Comparison of ENCODE assay signal across 8 mouse cellular contexts in the genomic region with DNA sequence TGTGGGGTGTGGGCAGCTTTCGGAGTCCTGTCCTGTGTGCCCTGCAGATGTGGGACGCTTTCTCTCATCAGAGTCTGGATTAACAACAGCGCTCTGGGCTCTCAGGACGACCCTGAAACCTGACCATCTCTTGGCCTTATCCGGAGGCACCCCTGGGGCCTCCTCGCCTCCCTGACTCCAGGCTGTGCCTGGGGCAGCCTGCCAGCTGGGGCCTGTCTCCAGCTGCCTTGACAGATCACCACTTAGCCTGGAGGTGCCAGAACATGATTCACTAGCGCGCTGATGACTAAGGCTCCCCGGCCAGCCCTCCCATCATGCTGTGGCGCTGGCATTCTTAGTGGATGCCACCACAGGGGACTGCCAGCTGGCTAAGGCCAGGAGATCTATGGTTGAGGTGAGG. TPM values are rescaled to one million over a fixed set of nuclear protein-coding genes. Genes with fewer than 3 reads are reported as not detected.
DNase-seq lines count a peak whose midpoint lies in the region; ATAC-seq lines count a peak whose summit lies in the region.

No protein-coding gene starts in this region.

- no peaks in the 10 kb centered on the region for H3K36me3 ChIP-seq in megakaryocyte, embryonic 14.5 days (replicated peaks; ENCODE audit: low read length)
- no peaks in the 10 kb centered on the region for H3K36me3 ChIP-seq in lung, embryonic 15.5 days

- DNase-seq in frontal cortex, postnatal 25 days (ENCODE audit: low spot score in 2 of 2): peak; percentile 20 to 47
- peak; percentile 52 to 53 for DNase-seq in layer of hippocampus, adult 8-10 months (ENCODE audit: low spot score in 2 of 2)
- peak; percentile 60 to 62 for DNase-seq in right cerebral cortex, postnatal 10 days (ENCODE audit: low spot score in 2 of 2)

- no peak for ATAC-seq in megakaryocyte, adult 5-6 weeks (ENCODE audit: poor library complexity, severe bottlenecking)
- ATAC-seq in hematopoietic stem cell, adult 5-6 weeks (replicated peaks in 1 of 2; ENCODE audit: insufficient read depth in 1 of 2, low FRiP score in 2 of 2, low TSS enrichment in 1 of 2, low read depth in 1 of 2, poor library complexity in 2 of 2, severe bottlenecking in 2 of 2): peak; percentile 57 to 60
- ATAC-seq in lung, embryonic 15.5 days (ENCODE audit: borderline replicate concordance, extremely low read depth, low FRiP score, low TSS enrichment): peak; percentile 74
- ATAC-seq in cerebellum, adult (ENCODE audit: insufficient number of reproducible peaks, low FRiP score, low TSS enrichment): no peak

- WGBS in lung, embryonic 15.5 days: 11% methylated on average over 10 of the region's 10 CpGs

- H3K9ac ChIP-seq in lung, embryonic 15.5 days: no peak overlapping the region

- H3K4me1 ChIP-seq in megakaryocyte, embryonic 14.5 days: peaks cover 65% of the 10 kb centered on the region
- H3K4me1 ChIP-seq in lung, embryonic 15.5 days: peaks cover 73% of the 10 kb centered on the region

- 0 out of 2 replicates have a peak overlapping the region, but pooled peaks have one; percentile 6 for H3K4me2 ChIP-seq in lung, embryonic 15.5 days

- H3K4me3 ChIP-seq in megakaryocyte, embryonic 14.5 days (replicated peaks): peak overlapping the region; percentile 62
- no peak overlapping the region for H3K4me3 ChIP-seq in lung, embryonic 15.5 days

- H3K9me3 ChIP-seq in megakaryocyte, embryonic 14.5 days: no peaks in the 10 kb centered on the region
- no peaks in the 10 kb centered on the region for H3K9me3 ChIP-seq in lung, embryonic 15.5 days

- peak overlapping the region; percentile 95 for H3K27ac ChIP-seq in lung, embryonic 15.5 days

- H3K27me3 ChIP-seq in megakaryocyte, embryonic 14.5 days (replicated peaks): peaks cover 13% of the 10 kb centered on the region
- H3K27me3 ChIP-seq in lung, embryonic 15.5 days: no peaks in the 10 kb centered on the region

RNA-seq across cellular contexts. Expression of a gene that starts 37.1 kb away (rescaled TPM):
- polyA plus RNA-seq in megakaryocyte, embryonic 14.5 days (2012; ENCODE audit: insufficient read depth, low replicate concordance): 8.7 and 12.8 TPM in 2 replicates
- 29.9 and 37.6 TPM in 2 replicates for total RNA-seq in megakaryocyte, adult 5-6 weeks (2015)
- 30.6 and 31.2 TPM in 2 replicates for total RNA-seq in megakaryocyte, adult 5-6 weeks (2017)
- 77.4 and 203 TPM in 2 replicates for total RNA-seq in hematopoietic stem cell, adult 5-6 weeks (2017)
- total RNA-seq in layer of hippocampus, adult 8-10 months (2022): 10 to 100 TPM; 13.2 to 22.2 (median 15.4) TPM
- 32.7 and 35.4 TPM in 2 replicates for polyA plus RNA-seq in lung, embryonic 15.5 days (2015; fragmentation: Nextera tagmentation; extraction: Ambion mirVana)

Comparison
In these comparisons a context has a peak if more than half of its experiments do, and no peak if none do; other contexts are left out.
1. ATAC-seq: peak in hematopoietic stem cell, adult 5-6 weeks (2 of 2) and lung, embryonic 15.5 days (single experiment); none in megakaryocyte, adult 5-6 weeks (single experiment) and cerebellum, adult (single experiment).
2. Peak in every context shown above with its lines, with median percentiles within 50 percentile points of each other: DNase-seq.